Mouse (Mus musculus): ENCODE measurements around the gene Ptgdr2.

Gene Ptgdr2

GRCm38 (mm10) chr19:10937110-10937563 lies at the start of gene Ptgdr2:
Gene Ptgdr2, plus strand, starts transcription at chr19:10937160.
- in situ Hi-C loops (cut with MboI; ENCODE audit: unreplicated experiment in 2 of 2), result no loop called here

GRCm38 (mm10) chr19:10892201-10892600 lies 44.8 kb upstream of the Ptgdr2 start:
- in situ Hi-C loops (cut with MboI; ENCODE audit: unreplicated experiment in 2 of 2), result no loop called here

GRCm38 (mm10) chr19:10895016-10895528 lies 41.9 kb upstream of the Ptgdr2 start, which contains the start of gene Prpf19:
Gene Prpf19, plus strand, starts transcription at chr19:10895231.
- in situ Hi-C loops (cut with MboI; ENCODE audit: unreplicated experiment in 2 of 2), result no loop called here

- in situ Hi-C loops (cut with MboI; ENCODE audit: unreplicated experiment in 2 of 2), result no loop called here
Observed at GRCm38 (mm10) chr19:10895708-10896107, 41.3 kb upstream of the Ptgdr2 start.

GRCm38 (mm10) chr19:10896849-10897248 lies 40.1 kb upstream of the Ptgdr2 start:
- in situ Hi-C loops (cut with MboI; ENCODE audit: unreplicated experiment in 2 of 2), result no loop called here

GRCm38 (mm10) chr19:10897491-10897890 lies 39.5 kb upstream of the Ptgdr2 start:
- in situ Hi-C loops (cut with MboI; ENCODE audit: unreplicated experiment in 2 of 2), result no loop called here

GRCm38 (mm10) chr19:10900315-10900714 lies 36.6 kb upstream of the Ptgdr2 start:
- in situ Hi-C loops (cut with MboI; ENCODE audit: unreplicated experiment in 2 of 2), result loop anchor here in 1 of 2 experiments (5.0 kb wide), 1 partner anchor 57 kb away; no protein-coding TSS in a partner anchor

GRCm38 (mm10) chr19:10901046-10901445 lies 35.9 kb upstream of the Ptgdr2 start:
- in situ Hi-C loops (cut with MboI; ENCODE audit: unreplicated experiment in 2 of 2), result loop anchor here in 1 of 2 experiments (5.0 kb wide), 1 partner anchor 56 kb away; no protein-coding TSS in a partner anchor

- in situ Hi-C loops (cut with MboI; ENCODE audit: unreplicated experiment in 2 of 2), result loop anchor here in 1 of 2 experiments (5.0 kb wide), 1 partner anchor 53 kb away; no protein-coding TSS in a partner anchor
Observed at GRCm38 (mm10) chr19:10904512-10904911, 32.4 kb upstream of the Ptgdr2 start.

- in situ Hi-C loops (cut with MboI; ENCODE audit: unreplicated experiment in 2 of 2), result loop anchor here in 1 of 2 experiments (5.0 kb wide), 1 partner anchor 52 kb away; no protein-coding TSS in a partner anchor
Observed at GRCm38 (mm10) chr19:10904927-10905727, 31.8 kb upstream of the Ptgdr2 start.

GRCm38 (mm10) chr19:10905728-10906000 lies 31.3 kb upstream of the Ptgdr2 start:
- in situ Hi-C loops (cut with MboI; ENCODE audit: unreplicated experiment in 2 of 2), result no loop called here

GRCm38 (mm10) chr19:10907891-10908290 lies 29.1 kb upstream of the Ptgdr2 start:
- in situ Hi-C loops (cut with MboI; ENCODE audit: unreplicated experiment in 2 of 2), result no loop called here

- in situ Hi-C loops (cut with MboI; ENCODE audit: unreplicated experiment in 2 of 2), result no loop called here
Observed at GRCm38 (mm10) chr19:10909087-10909721, 27.8 kb upstream of the Ptgdr2 start.

- in situ Hi-C loops (cut with MboI; ENCODE audit: unreplicated experiment in 2 of 2), result no loop called here
Observed at GRCm38 (mm10) chr19:10914291-10914690, 22.7 kb upstream of the Ptgdr2 start.

GRCm38 (mm10) chr19:10914870-10915269 lies 22.1 kb upstream of the Ptgdr2 start:
- in situ Hi-C loops (cut with MboI; ENCODE audit: unreplicated experiment in 2 of 2), result loop anchor here in 1 of 2 experiments (5.0 kb wide), 1 partner anchor 47 kb away; no protein-coding TSS in a partner anchor

- in situ Hi-C loops (cut with MboI; ENCODE audit: unreplicated experiment in 2 of 2), result loop anchor here in 1 of 2 experiments (5.0 kb wide), 1 partner anchor 46 kb away; no protein-coding TSS in a partner anchor
Observed at GRCm38 (mm10) chr19:10916506-10916905, 20.5 kb upstream of the Ptgdr2 start.

GRCm38 (mm10) chr19:10918321-10918991 lies 18.5 kb upstream of the Ptgdr2 start:
- in situ Hi-C loops (cut with MboI; ENCODE audit: unreplicated experiment in 2 of 2), result loop anchor here in 1 of 2 experiments (5.0 kb wide), 1 partner anchor 44 kb away; no protein-coding TSS in a partner anchor

- in situ Hi-C loops (cut with MboI; ENCODE audit: unreplicated experiment in 2 of 2), result no loop called here
Observed at GRCm38 (mm10) chr19:10920532-10920931, 16.4 kb upstream of the Ptgdr2 start, which contains the start of gene Zp1. Gene Zp1, minus strand, starts transcription at chr19:10920632.

- in situ Hi-C loops (cut with MboI; ENCODE audit: unreplicated experiment in 2 of 2), result no loop called here
Observed at GRCm38 (mm10) chr19:10921058-10921457, 15.9 kb upstream of the Ptgdr2 start.

- in situ Hi-C loops (cut with MboI; ENCODE audit: unreplicated experiment in 2 of 2), result no loop called here
Observed at GRCm38 (mm10) chr19:10924220-10924619, 12.7 kb upstream of the Ptgdr2 start.
